Mouse (Mus musculus): Measurements from ENCODE around the gene Meis3. TPM values are rescaled to one million over a fixed set of nuclear protein-coding genes. Genes with fewer than 3 reads are reported as not detected.

Gene Meis3
- polyA plus RNA-seq, 1 experiment from 2014 or later, result 1.6 TPM

GRCm38 (mm10) chr7:16201136-16201535, 26.2 kb downstream of the Meis3 start:
- Histone ChIP-seq H3K9me3 (replicated peaks; ENCODE audit: control insufficient read depth, low read length) (no peaks in the 10 kb centered on the region), H3K27ac (ENCODE audit: low read length) (no peak overlapping the region), H3K27me3 (ENCODE audit: control insufficient read depth, insufficient read depth, low read depth, low read length) (no peaks in the 10 kb centered on the region), H3K4me2 (ENCODE audit: low read depth, low read length) (no peak overlapping the region), H3K4me3 (ENCODE audit: low read depth, low read length) (no peak overlapping the region), H3K9ac (ENCODE audit: low read depth, low read length) (no peak overlapping the region), H3K36me3 (ENCODE audit: control insufficient read depth, insufficient read depth) (peaks cover 4% of the 10 kb centered on the region), H3K4me1 (ENCODE audit: control insufficient read depth, low read depth, low read length) (no peaks in the 10 kb centered on the region)
- WGBS (ENCODE audit: insufficient replicate concordance), result 23% methylated on average over 6 of the region's 6 CpGs
- ATAC-seq (ENCODE audit: low read depth), result no peak

- no peak for ATAC-seq (ENCODE audit: low read depth)
- Histone ChIP-seq H3K27ac (ENCODE audit: low read length) (no peak overlapping the region), H3K4me2 (ENCODE audit: low read depth, low read length) (no peak overlapping the region), H3K9ac (ENCODE audit: low read depth, low read length) (no peak overlapping the region), H3K9me3 (replicated peaks; ENCODE audit: control insufficient read depth, low read length) (no peaks in the 10 kb centered on the region), H3K4me3 (ENCODE audit: low read depth, low read length) (no peak overlapping the region), H3K36me3 (ENCODE audit: control insufficient read depth, insufficient read depth) (peaks cover 4% of the 10 kb centered on the region), H3K27me3 (ENCODE audit: control insufficient read depth, insufficient read depth, low read depth, low read length) (no peaks in the 10 kb centered on the region), H3K4me1 (ENCODE audit: control insufficient read depth, low read depth, low read length) (no peaks in the 10 kb centered on the region)
- WGBS (ENCODE audit: insufficient replicate concordance), result 78% methylated on average over 15 of the region's 15 CpGs
Measured at GRCm38 (mm10) chr7:16202756-16203504, 28.0 kb downstream of the Meis3 start.

- no peak overlapping the region for H3K4me3 ChIP-seq (ENCODE audit: low read depth, low read length)
- no peak overlapping the region for H3K4me2 ChIP-seq (ENCODE audit: low read depth, low read length)
- no peak overlapping the region for H3K27ac ChIP-seq (ENCODE audit: low read length)
- ATAC-seq (ENCODE audit: low read depth), result no peak
- H3K27me3 ChIP-seq (ENCODE audit: control insufficient read depth, insufficient read depth, low read depth, low read length), result no peaks in the 10 kb centered on the region
- H3K9me3 ChIP-seq (replicated peaks; ENCODE audit: control insufficient read depth, low read length), result no peaks in the 10 kb centered on the region
- H3K4me1 ChIP-seq (ENCODE audit: control insufficient read depth, low read depth, low read length), result no peaks in the 10 kb centered on the region
- peaks cover 2% of the 10 kb centered on the region for H3K36me3 ChIP-seq (ENCODE audit: control insufficient read depth, insufficient read depth)
- no peak overlapping the region for H3K9ac ChIP-seq (ENCODE audit: low read depth, low read length)
- 77% methylated on average over 13 of the region's 13 CpGs for WGBS (ENCODE audit: insufficient replicate concordance)
Measured at GRCm38 (mm10) chr7:16203505-16203903, 28.6 kb downstream of the Meis3 start.

GRCm38 (mm10) chr7:16204791-16205190, 29.9 kb downstream of the Meis3 start:
- H3K27me3 ChIP-seq (ENCODE audit: control insufficient read depth, insufficient read depth, low read depth, low read length), result no peaks in the 10 kb centered on the region
- H3K4me1 ChIP-seq (ENCODE audit: control insufficient read depth, low read depth, low read length), result no peaks in the 10 kb centered on the region
- ATAC-seq (ENCODE audit: low read depth), result no peak
- H3K9me3 ChIP-seq (replicated peaks; ENCODE audit: control insufficient read depth, low read length), result no peaks in the 10 kb centered on the region
- H3K9ac ChIP-seq (ENCODE audit: low read depth, low read length), result no peak overlapping the region
- H3K27ac ChIP-seq (ENCODE audit: low read length), result no peak overlapping the region
- H3K4me2 ChIP-seq (ENCODE audit: low read depth, low read length), result no peak overlapping the region
- no peaks in the 10 kb centered on the region; the same call in 1 of the 2 replicates for H3K36me3 ChIP-seq (ENCODE audit: control insufficient read depth, insufficient read depth)
- WGBS (ENCODE audit: insufficient replicate concordance), result 62% methylated on average over 8 of the region's 9 CpGs
- H3K4me3 ChIP-seq (ENCODE audit: low read depth, low read length), result no peak overlapping the region

- no peak for ATAC-seq (ENCODE audit: low read depth)
- no peak overlapping the region for H3K4me3 ChIP-seq (ENCODE audit: low read depth, low read length)
Measured at GRCm38 (mm10) chr7:16207076-16207475, 32.2 kb downstream of the Meis3 start.

GRCm38 (mm10) chr7:16207496-16207895, 32.6 kb downstream of the Meis3 start:
- ATAC-seq (ENCODE audit: low read depth), result peak; percentile 35
- H3K9ac ChIP-seq (ENCODE audit: low read depth, low read length), result no peak overlapping the region
- H3K27ac ChIP-seq (ENCODE audit: low read length), result no peak overlapping the region
- no peak overlapping the region for H3K4me3 ChIP-seq (ENCODE audit: low read depth, low read length)
- H3K4me2 ChIP-seq (ENCODE audit: low read depth, low read length), result no peak overlapping the region
- H3K36me3 ChIP-seq (ENCODE audit: control insufficient read depth, insufficient read depth), result no peaks in the 10 kb centered on the region; the same call in 1 of the 2 replicates
- H3K27me3 ChIP-seq (ENCODE audit: control insufficient read depth, insufficient read depth, low read depth, low read length), result no peaks in the 10 kb centered on the region
- no peaks in the 10 kb centered on the region for H3K4me1 ChIP-seq (ENCODE audit: control insufficient read depth, low read depth, low read length)
- no peaks in the 10 kb centered on the region for H3K9me3 ChIP-seq (replicated peaks; ENCODE audit: control insufficient read depth, low read length)
- 74% methylated on average over 9 of the region's 10 CpGs for WGBS (ENCODE audit: insufficient replicate concordance)

More at GRCm38 (mm10) chr7:16207076-16207475, 32.2 kb downstream of the Meis3 start:
- H3K4me2 ChIP-seq (ENCODE audit: low read depth, low read length), result no peak overlapping the region
- 72% methylated on average over 7 of the region's 7 CpGs for WGBS (ENCODE audit: insufficient replicate concordance)
- no peaks in the 10 kb centered on the region for H3K9me3 ChIP-seq (replicated peaks; ENCODE audit: control insufficient read depth, low read length)
- no peaks in the 10 kb centered on the region; the same call in 1 of the 2 replicates for H3K36me3 ChIP-seq (ENCODE audit: control insufficient read depth, insufficient read depth)
- no peak overlapping the region for H3K9ac ChIP-seq (ENCODE audit: low read depth, low read length)
- no peaks in the 10 kb centered on the region for H3K4me1 ChIP-seq (ENCODE audit: control insufficient read depth, low read depth, low read length)
- H3K27me3 ChIP-seq (ENCODE audit: control insufficient read depth, insufficient read depth, low read depth, low read length), result no peaks in the 10 kb centered on the region
- no peak overlapping the region for H3K27ac ChIP-seq (ENCODE audit: low read length)

- 77% methylated on average over 21 of the region's 21 CpGs for WGBS (ENCODE audit: insufficient replicate concordance)
- Histone ChIP-seq H3K4me3 (ENCODE audit: low read depth, low read length) (no peak overlapping the region), H3K9me3 (replicated peaks; ENCODE audit: control insufficient read depth, low read length) (no peaks in the 10 kb centered on the region), H3K4me1 (ENCODE audit: control insufficient read depth, low read depth, low read length) (no peaks in the 10 kb centered on the region), H3K9ac (ENCODE audit: low read depth, low read length) (no peak overlapping the region), H3K4me2 (ENCODE audit: low read depth, low read length) (no peak overlapping the region), H3K36me3 (ENCODE audit: control insufficient read depth, insufficient read depth) (no peaks in the 10 kb centered on the region), H3K27ac (ENCODE audit: low read length) (no peak overlapping the region), H3K27me3 (ENCODE audit: control insufficient read depth, insufficient read depth, low read depth, low read length) (no peaks in the 10 kb centered on the region)
- ATAC-seq (ENCODE audit: low read depth), result no peak
Measured at GRCm38 (mm10) chr7:16208781-16209665, 34.1 kb downstream of the Meis3 start.

- 66% methylated on average over 12 of the region's 12 CpGs for WGBS (ENCODE audit: insufficient replicate concordance)
- H3K9ac ChIP-seq (ENCODE audit: low read depth, low read length), result no peak overlapping the region
- no peak overlapping the region for H3K4me3 ChIP-seq (ENCODE audit: low read depth, low read length)
- no peaks in the 10 kb centered on the region for H3K9me3 ChIP-seq (replicated peaks; ENCODE audit: control insufficient read depth, low read length)
- no peak for ATAC-seq (ENCODE audit: low read depth)
- H3K36me3 ChIP-seq (ENCODE audit: control insufficient read depth, insufficient read depth), result peaks cover 2% of the 10 kb centered on the region
- H3K27ac ChIP-seq (ENCODE audit: low read length), result no peak overlapping the region
- H3K4me1 ChIP-seq (ENCODE audit: control insufficient read depth, low read depth, low read length), result no peaks in the 10 kb centered on the region
- no peaks in the 10 kb centered on the region for H3K27me3 ChIP-seq (ENCODE audit: control insufficient read depth, insufficient read depth, low read depth, low read length)
- H3K4me2 ChIP-seq (ENCODE audit: low read depth, low read length), result no peak overlapping the region
Measured at GRCm38 (mm10) chr7:16210862-16211365, 36.0 kb downstream of the Meis3 start.

All from liver, embryonic 16.5 days (tissue).